Mouse (Mus musculus) thymus, postnatal 10 days (tissue): Measurements from ENCODE around the gene Pfdn5.

Experiments
- DNase-seq, 2 experiments: peaks; one replicate each; pipeline ENCODE4 v3.0.0; 2021; ENCODE audit warnings: low spot score in 2 of 2

The Pfdn5 gene

GRCm38 (mm10) chr15:102376453-102377162, 50.7 kb downstream of the Pfdn5 start:
- DNase-seq, result peak; percentile 25 to 36

- peak; percentile 68 to 85 for DNase-seq
Measured at GRCm38 (mm10) chr15:102377163-102377543, 51.2 kb downstream of the Pfdn5 start.

- DNase-seq, result no peak
Measured at GRCm38 (mm10) chr15:102377810-102378262, 51.9 kb downstream of the Pfdn5 start.
